Mouse (Mus musculus) stomach, postnatal 0 days (tissue): ENCODE data around the gene Cyp2d34. TPM values are rescaled to one million over a fixed set of nuclear protein-coding genes. Genes with fewer than 3 reads are reported as not detected.

Experiments used
- ATAC-seq: fragments of 200-750 bp; cut with Nextera tagmentation; 2 replicates; pipeline ENCODE4 v1.8.0; 2017; ENCODE audit not compliant: low FRiP score, low TSS enrichment
- DNase-seq: peaks from one replicate; pipeline ENCODE4 v3.0.0-alpha.2; 2016; ENCODE audit warnings: low spot score
- H3K27ac ChIP-seq: fragments of 300-500 bp; sonication (generic); replicated peaks from 2 replicates; pipeline ENCODE4 v1.5.1; 2014; ENCODE audit warnings: mild to moderate bottlenecking, control low read depth
- H3K27me3 ChIP-seq: fragments of 300-500 bp; sonication (generic); 2 replicates; pipeline ENCODE4 v1.6.1; 2014; ENCODE audit warnings: low read length; ENCODE audit not compliant: control insufficient read depth, insufficient read depth
- H3K36me3 ChIP-seq: fragments of 300-500 bp; sonication (generic); 2 replicates; pipeline ENCODE4 v1.6.1; 2014; ENCODE audit warnings: low read length, mixed read lengths; ENCODE audit not compliant: control insufficient read depth, insufficient read depth
- H3K4me1 ChIP-seq: fragments of 300-500 bp; sonication (generic); replicated peaks from 2 replicates; pipeline ENCODE4 v1.6.1; 2014; ENCODE audit warnings: antibody characterized with exemption; ENCODE audit not compliant: control insufficient read depth, insufficient read depth
- H3K4me2 ChIP-seq: fragments of 300-500 bp; sonication (generic); replicated peaks from 2 replicates; pipeline ENCODE4 v1.6.1; 2014; ENCODE audit warnings: low read depth, mild to moderate bottlenecking, control low read depth, moderate library complexity
- H3K4me3 ChIP-seq: fragments of 300-500 bp; sonication (generic); 2 replicates; pipeline ENCODE4 v1.5.1; 2014; ENCODE audit warnings: low read depth, low read length, control low read depth
- H3K9ac ChIP-seq: fragments of 300-500 bp; sonication (generic); 2 replicates; pipeline ENCODE4 v1.6.1; 2014; ENCODE audit warnings: mild to moderate bottlenecking, low read length, control low read depth, mixed read lengths
- H3K9me3 ChIP-seq: fragments of 300-500 bp; sonication (generic); 2 replicates; pipeline ENCODE4 v1.6.1; 2016; ENCODE audit warnings: low read length; ENCODE audit not compliant: control insufficient read depth
- CTCF ChIP-seq: IDR thresholded peaks from 2 replicates; pipeline ENCODE4 v1.5.1; 2016; ENCODE audit warnings: antibody characterized with exemption, low read depth, mild to moderate bottlenecking, moderate library complexity
- EP300 ChIP-seq: optimal IDR thresholded peaks from 2 replicates; pipeline ENCODE3; 2016; ENCODE audit warnings: antibody characterized with exemption
- WGBS: fragments of 180-500 bp; shearing (Covaris S2); extraction: QIAGEN DNeasy Blood & Tissue Kit; methylation state at CpG from one replicate; pipeline ENCODE4 v1.1.7; 2014; 5-methylcytosine and 5-hydroxymethylcytosine counted together
- microRNA-seq: library from miRNA; unstranded; fragments of <30 nt; microRNA quantifications from one replicate; pipeline ENCODE4, GENCODE M21; 2016
- polyA plus RNA-seq: library from polyadenylated mRNA; unstranded; fragments of >200 nt; fragmentation: Nextera tagmentation; extraction: Ambion mirVana; gene quantifications from 2 replicates; pipeline ENCODE4 v1.2.1, GENCODE M21; 2015

The Cyp2d34 gene
- polyA plus RNA-seq, 1 experiment from 2014 or later: 1.1 TPM

- Histone ChIP-seq H3K27ac (no peak overlapping the region), H3K9me3 (no peaks in the 10 kb centered on the region), H3K36me3 (no peaks in the 10 kb centered on the region), H3K9ac (no peak overlapping the region), H3K4me3 (no peak overlapping the region), H3K4me2 (no peak overlapping the region), H3K27me3 (no peaks in the 10 kb centered on the region), H3K4me1 (no peaks in the 10 kb centered on the region)
- TF ChIP-seq CTCF (no peak), EP300 (no peak)
- DNase-seq (peak; percentile 59), ATAC-seq (peak; percentile 82)
- WGBS: 56% methylated on average over 9 of the region's 9 CpGs
Measured at GRCm38 (mm10) chr15:82582621-82583020, 38.1 kb downstream of the Cyp2d34 start.

GRCm38 (mm10) chr15:82579071-82579470 lies 41.7 kb downstream of the Cyp2d34 start:
- no peak overlapping the region for H3K9ac ChIP-seq
- no peak overlapping the region for H3K4me3 ChIP-seq
- no peaks in the 10 kb centered on the region for H3K9me3 ChIP-seq
- no peak for TF ChIP-seq EP300
- no peak for TF ChIP-seq CTCF
- no peaks in the 10 kb centered on the region for H3K4me1 ChIP-seq
- WGBS: 70% methylated on average over 2 of the region's 2 CpGs
- no peak overlapping the region for H3K4me2 ChIP-seq
- H3K27me3 ChIP-seq: no peaks in the 10 kb centered on the region
- DNase-seq (no peak), ATAC-seq (no peak)
- H3K36me3 ChIP-seq: no peaks in the 10 kb centered on the region
- no peak overlapping the region for H3K27ac ChIP-seq

GRCm38 (mm10) chr15:82572856-82573255 lies 47.9 kb downstream of the Cyp2d34 start:
- WGBS: 67% methylated on average over 1 of the region's 1 CpGs
- no peak for ATAC-seq

More at GRCm38 (mm10) chr15:82572856-82573255, 47.9 kb downstream of the Cyp2d34 start:
- Histone ChIP-seq H3K27me3 (no peaks in the 10 kb centered on the region), H3K27ac (no peak overlapping the region), H3K4me2 (no peak overlapping the region), H3K4me1 (no peaks in the 10 kb centered on the region), H3K4me3 (no peak overlapping the region), H3K9me3 (no peaks in the 10 kb centered on the region), H3K9ac (no peak overlapping the region), H3K36me3 (no peaks in the 10 kb centered on the region)
- TF ChIP-seq CTCF (no peak), EP300 (no peak)
- DNase-seq: no peak

Small RNA genes within 50 kb of the gene (microRNA-seq; reads per million reads assigned to microRNA genes)
- gene Gm27463 (not detected), gene Gm27742 (not detected)

Other genes starting within 250 kb of the Cyp2d34 start
- gene Cyp2d22, start 240.7 kb downstream of the Cyp2d34 start, polyA plus RNA-seq: 5.5 TPM in 2 replicates
- not detected in 2 replicates for gene Cyp2d11, start 226.9 kb downstream of the Cyp2d34 start, polyA plus RNA-seq
- 2.1 and 3.6 TPM in 2 replicates for gene Cyp2d10, start 213.8 kb downstream of the Cyp2d34 start, polyA plus RNA-seq
- gene Cyp2d9, start 187.5 kb downstream of the Cyp2d34 start, polyA plus RNA-seq: 1.6 and 2.0 TPM in 2 replicates
- gene Cyp2d12, start 65.9 kb downstream of the Cyp2d34 start, polyA plus RNA-seq: 0.10 and 0.11 TPM in 2 replicates
- gene Cyp2d40, start 143.2 kb upstream of the Cyp2d34 start, polyA plus RNA-seq: not detected in 2 replicates
- 18.4 and 19.2 TPM in 2 replicates for gene Cyp2d26, start 173.3 kb upstream of the Cyp2d34 start, polyA plus RNA-seq